Mouse (Mus musculus) spleen, adult 2 months (tissue): ENCODE results near the gene Rnf123. TPM values are rescaled to one million over a fixed set of nuclear protein-coding genes. Genes with fewer than 3 reads are reported as not detected.

ENCODE experiments used
- DNase-seq, 2 experiments: peaks; one replicate each; pipeline versions ENCODE4 v3.0.0 to v3.0.0-alpha.2; 2012 to 2021; ENCODE audit warnings: low spot score in 2 of 2, low read depth in 1 of 2
- H3K27ac ChIP-seq: fragments of 200-500 bp; 2 replicates; pipeline ENCODE4 v1.5.1; 2012; ENCODE audit warnings: low read length, inconsistent platforms; ENCODE audit not compliant: insufficient read depth
- H3K27me3 ChIP-seq: fragments of 200-500 bp; 2 replicates; pipeline ENCODE4 v1.6.1; 2012; ENCODE audit warnings: mild to moderate bottlenecking, moderate library complexity, low read length, inconsistent platforms; ENCODE audit not compliant: control insufficient read depth, insufficient read depth
- H3K36me3 ChIP-seq: fragments of 200-500 bp; 2 replicates; pipeline ENCODE4 v1.6.1; 2012; ENCODE audit warnings: mild to moderate bottlenecking, low read length, inconsistent platforms; ENCODE audit not compliant: control insufficient read depth, insufficient read depth
- H3K4me1 ChIP-seq: fragments of 200-500 bp; 2 replicates; pipeline ENCODE4 v1.6.1; 2011; ENCODE audit warnings: inconsistent platforms; ENCODE audit not compliant: control insufficient read depth, insufficient read depth, insufficient read length
- H3K4me3 ChIP-seq: fragments of 200-500 bp; 2 replicates; pipeline ENCODE4 v1.5.1; 2011; ENCODE audit warnings: mild to moderate bottlenecking, inconsistent platforms; ENCODE audit not compliant: insufficient read depth, insufficient read length; ENCODE audit errors: extremely low read depth
- CTCF ChIP-seq: fragments of 200-500 bp; IDR thresholded peaks from 2 replicates; pipeline ENCODE4 v1.5.1; 2011; ENCODE audit warnings: mild to moderate bottlenecking, inconsistent platforms; ENCODE audit not compliant: insufficient read depth, insufficient read length, insufficient replicate concordance; ENCODE audit errors: extremely low read depth
- POLR2A ChIP-seq: fragments of 200-500 bp; IDR thresholded peaks from 2 replicates; pipeline ENCODE4 v1.6.1; 2011; ENCODE audit warnings: low read depth, low read length, inconsistent platforms
- WGBS: fragments of 180-500 bp; shearing (Covaris S2); methylation state at CpG from one replicate; pipeline ENCODE4 v1.1.7; 2018; 5-methylcytosine and 5-hydroxymethylcytosine counted together
- polyA plus RNA-seq: library from polyadenylated mRNA; depleted of rRNA; stranded (reverse); fragments of >200 nt; gene quantifications from 2 replicates; pipeline ENCODE4 v1.2.3, GENCODE M21; 2012

Gene Rnf123
- polyA plus RNA-seq, 1 experiment: 224 TPM

- WGBS: 94% methylated on average over 15 of the region's 15 CpGs
- DNase-seq: no peak
- no peak overlapping the region for H3K4me3 ChIP-seq
- TF ChIP-seq CTCF (no peak), POLR2A (no peak)
- peaks cover 7% of the 10 kb centered on the region; the same call in 1 of the 2 replicates for H3K4me1 ChIP-seq
- no peaks in the 10 kb centered on the region for H3K27me3 ChIP-seq
- H3K27ac ChIP-seq: no peak overlapping the region
- peaks cover 27% of the 10 kb centered on the region for H3K36me3 ChIP-seq
Observed at GRCm38 (mm10) chr9:108051184-108051930, 31.8 kb downstream of the Rnf123 start.

- TF ChIP-seq POLR2A (no peak), CTCF (no peak)
- H3K36me3 ChIP-seq: peaks cover 34% of the 10 kb centered on the region
- 41% methylated on average over 15 of the region's 15 CpGs for WGBS
- peak overlapping the region; percentile 70 for H3K27ac ChIP-seq
- H3K27me3 ChIP-seq: no peaks in the 10 kb centered on the region
- DNase-seq: no peak
- peaks cover 7% of the 10 kb centered on the region; the same call in 1 of the 2 replicates for H3K4me1 ChIP-seq
- peak overlapping the region; percentile 89 for H3K4me3 ChIP-seq
Observed at GRCm38 (mm10) chr9:108049561-108050251, 33.4 kb downstream of the Rnf123 start.

GRCm38 (mm10) chr9:108049016-108049455, 34.1 kb downstream of the Rnf123 start, which contains the start of gene Gmppb:
Gene Gmppb, plus strand, starts transcription at chr9:108049242.
- H3K4me1 ChIP-seq: peaks cover 7% of the 10 kb centered on the region; the same call in 1 of the 2 replicates
- TF ChIP-seq POLR2A (peak; percentile 57), CTCF (no peak)
- WGBS: under 1% methylated on average over 36 of the region's 39 CpGs
- H3K27me3 ChIP-seq: no peaks in the 10 kb centered on the region
- peak within 1 kb of the TSS; percentile 70 for H3K27ac ChIP-seq
- peak; percentile 95 to 96 for DNase-seq
- H3K36me3 ChIP-seq: peaks cover 29% of the 10 kb centered on the region
- H3K4me3 ChIP-seq: peak within 1 kb of the TSS; percentile 89

GRCm38 (mm10) chr9:108048566-108048955, 34.6 kb downstream of the Rnf123 start:
- H3K4me3 ChIP-seq: peak overlapping the region; percentile 51; the same call in 1 of the 2 replicates
- H3K36me3 ChIP-seq: peaks cover 26% of the 10 kb centered on the region
- 1% methylated on average over 19 of the region's 19 CpGs for WGBS
- no peaks in the 10 kb centered on the region for H3K27me3 ChIP-seq
- TF ChIP-seq POLR2A: no peak
- TF ChIP-seq CTCF: no peak
- H3K27ac ChIP-seq: 0 out of 2 replicates have a peak overlapping the region, but pooled peaks have one; percentile 16
- peaks cover 7% of the 10 kb centered on the region; the same call in 1 of the 2 replicates for H3K4me1 ChIP-seq
- no peak for DNase-seq

GRCm38 (mm10) chr9:108047601-108048565, 35.3 kb downstream of the Rnf123 start:
- 0 out of 2 replicates have a peak overlapping the region, but pooled peaks have one; percentile 16 for H3K27ac ChIP-seq
- DNase-seq: no peak
- peaks cover 7% of the 10 kb centered on the region; the same call in 1 of the 2 replicates for H3K4me1 ChIP-seq
- H3K36me3 ChIP-seq: peaks cover 27% of the 10 kb centered on the region
- 62% methylated on average over 17 of the region's 17 CpGs for WGBS
- no peak overlapping the region for H3K4me3 ChIP-seq
- no peaks in the 10 kb centered on the region for H3K27me3 ChIP-seq
- TF ChIP-seq POLR2A (no peak), CTCF (no peak)

- no peak for DNase-seq
- 87% methylated on average over 4 of the region's 4 CpGs for WGBS
Observed at GRCm38 (mm10) chr9:108046582-108046981, 36.6 kb downstream of the Rnf123 start.

More at GRCm38 (mm10) chr9:108046582-108046981, 36.6 kb downstream of the Rnf123 start:
- Histone ChIP-seq H3K27me3 (no peaks in the 10 kb centered on the region), H3K4me3 (no peak overlapping the region), H3K4me1 (peaks cover 7% of the 10 kb centered on the region; the same call in 1 of the 2 replicates), H3K27ac (no peak overlapping the region), H3K36me3 (peaks cover 27% of the 10 kb centered on the region)
- TF ChIP-seq CTCF (no peak), POLR2A (no peak)
